Mouse (Mus musculus) v-Abl transformed pro-B cells (cell line): ENCODE results near the gene Marf1.
"Not testable (repeated sequence)": the region's sequence is repeated elsewhere in the genome, so short reads cannot be mapped to it uniquely, and the experiment has no call there.

Source experiments
- in situ Hi-C, 2 experiments: fragments of 400-800 bp; cut with MboI; formaldehyde crosslinking; loops; one replicate each; pipeline ENCODE4 v1.15.1; 2025; ENCODE audit not compliant: unreplicated experiment in 2 of 2

Marf1 gene

GRCm38 (mm10) chr16:14088249-14088648, 74.9 kb downstream of the Marf1 start:
- in situ Hi-C loops, result no loop called here

- in situ Hi-C loops, result no loop called here
Measured at GRCm38 (mm10) chr16:14082925-14083324, 80.2 kb downstream of the Marf1 start.

GRCm38 (mm10) chr16:14070471-14071169, 92.5 kb downstream of the Marf1 start:
- in situ Hi-C loops, result no loop called here

- in situ Hi-C loops, result not testable (repeated sequence)
Measured at GRCm38 (mm10) chr16:14068701-14069100, 94.5 kb downstream of the Marf1 start.

GRCm38 (mm10) chr16:14066571-14066970, 96.6 kb downstream of the Marf1 start:
- in situ Hi-C loops, result not testable (repeated sequence)

GRCm38 (mm10) chr16:14059869-14060268, 103.3 kb downstream of the Marf1 start:
- in situ Hi-C loops, result no loop called here
